Mouse (Mus musculus): ENCODE measurements around the gene Gse1.

Gse1 gene

GRCm38 (mm10) chr8:120278009-120278408, 49.8 kb downstream of the Gse1 start:
- no peak for DNase-seq

GRCm38 (mm10) chr8:120279418-120279817, 51.2 kb downstream of the Gse1 start:
- DNase-seq = no peak

- peak; percentile 61 for DNase-seq
These were observed 53.2 kb downstream of the Gse1 start for GRCm38 (mm10) chr8:120281487-120281886.

GRCm38 (mm10) chr8:120282465-120282864, 54.2 kb downstream of the Gse1 start:
- no peak for DNase-seq

GRCm38 (mm10) chr8:120284265-120284664, 56.0 kb downstream of the Gse1 start:
- DNase-seq = no peak

- DNase-seq = no peak
These were observed 56.8 kb downstream of the Gse1 start for GRCm38 (mm10) chr8:120285033-120285432.

GRCm38 (mm10) chr8:120285878-120286277, 57.6 kb downstream of the Gse1 start:
- DNase-seq = no peak

DNA sequence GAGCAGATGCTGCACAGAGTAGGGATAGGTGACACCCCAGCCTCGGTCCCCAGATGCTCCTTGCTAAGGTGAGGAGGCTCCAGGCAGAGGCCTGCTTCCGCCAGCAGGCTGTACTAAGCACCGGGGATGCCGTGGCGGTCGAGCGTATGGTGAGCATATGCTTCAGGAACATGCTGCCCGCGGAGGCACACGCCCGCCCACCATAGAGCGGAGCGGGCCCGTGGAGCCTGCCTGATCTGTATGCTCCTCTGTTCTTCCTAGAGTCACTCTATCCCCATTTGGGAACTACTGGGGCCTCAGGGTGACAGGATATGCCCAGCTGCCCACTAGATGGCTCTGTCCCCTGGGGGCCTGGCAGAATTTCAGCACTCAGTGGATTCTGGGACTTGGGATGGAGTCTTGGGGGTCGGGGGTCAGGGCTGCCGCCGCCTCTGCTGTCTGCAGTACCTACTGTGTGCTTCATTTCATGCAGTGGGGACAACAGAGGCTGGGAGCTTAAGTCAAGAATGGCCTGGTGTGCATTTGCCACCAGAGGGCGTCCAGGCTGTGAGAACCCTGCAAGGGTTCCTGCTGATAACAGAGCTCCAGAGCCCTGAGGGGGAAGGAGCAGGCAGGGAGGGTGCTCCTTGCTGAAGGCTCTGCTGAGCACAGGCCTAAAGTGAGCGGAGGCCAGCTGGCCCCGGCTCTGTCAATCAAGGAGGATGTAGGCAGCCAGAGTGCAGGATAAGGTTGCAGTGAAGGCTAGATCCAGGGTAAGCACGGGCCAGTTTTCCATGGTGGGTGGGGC, 60.1 kb downstream of the Gse1 start:
- DNase-seq = no peak

- no peak for DNase-seq
These were observed 60.9 kb downstream of the Gse1 start for GRCm38 (mm10) chr8:120289191-120289590.

DNA sequence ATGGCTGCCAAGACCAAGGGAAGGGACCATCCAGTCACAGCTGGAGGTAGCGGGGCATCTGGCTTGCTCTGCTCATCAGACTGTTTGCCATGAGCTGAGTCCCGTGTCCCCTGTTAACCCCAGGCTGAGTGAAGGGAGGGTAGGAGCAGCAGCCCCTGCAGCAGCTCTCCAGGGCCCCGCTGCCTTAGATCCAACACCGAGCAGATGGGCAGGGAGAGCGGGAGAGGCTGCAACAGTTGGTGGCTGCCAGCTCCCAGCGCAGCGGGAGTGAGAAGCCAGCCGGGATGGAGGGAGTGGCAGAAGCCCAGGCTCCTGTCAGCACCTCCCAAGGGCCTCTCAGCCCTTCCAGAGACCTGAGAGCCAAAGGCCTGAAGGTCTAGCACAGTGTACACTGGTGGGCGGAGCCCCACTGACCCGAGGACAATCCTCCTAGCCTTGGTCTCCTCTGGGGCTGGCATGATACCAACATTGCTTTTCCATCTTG, 61.5 kb downstream of the Gse1 start:
- no peak for DNase-seq

DNA sequence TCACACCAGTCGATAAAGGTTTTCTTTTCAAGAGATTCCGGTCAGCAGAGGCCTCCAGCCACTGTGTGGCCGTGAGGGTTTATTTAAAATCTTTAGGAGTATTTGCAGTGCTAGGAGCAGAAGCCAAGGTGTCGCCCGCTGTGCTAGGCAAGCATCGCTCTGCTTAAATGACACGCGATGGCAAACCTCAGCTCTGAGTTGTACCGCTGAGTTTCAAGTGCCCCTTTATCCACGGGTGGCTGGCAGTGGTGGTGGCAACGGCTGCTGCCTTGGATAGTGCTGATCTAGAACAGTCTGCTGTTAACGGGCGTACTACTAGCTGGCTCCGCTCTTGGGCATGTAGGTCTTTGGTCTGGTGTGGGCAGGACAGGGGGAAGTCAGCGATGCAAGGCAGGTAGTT, 62.4 kb downstream of the Gse1 start:
- DNase-seq = no peak

DNA sequence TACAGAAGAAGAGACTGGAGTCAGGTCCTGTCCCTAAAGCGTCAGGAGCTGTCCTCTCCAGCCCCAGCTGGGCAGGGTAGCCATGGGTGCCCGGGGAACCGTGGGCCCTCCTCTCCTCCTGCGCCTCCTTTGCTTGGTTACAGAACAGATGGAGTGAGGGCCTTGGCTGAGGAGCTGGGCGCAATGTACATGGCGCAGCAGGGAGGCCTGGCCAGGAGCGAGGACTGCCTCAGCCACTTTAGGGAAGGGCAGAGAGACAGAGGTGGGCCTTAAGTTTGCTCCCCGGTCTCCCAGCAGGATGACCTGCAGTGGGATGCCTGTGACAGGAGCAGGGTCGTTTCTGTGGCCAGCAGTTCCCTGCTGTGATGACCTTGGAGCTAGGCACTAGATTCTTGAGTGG, 63.4 kb downstream of the Gse1 start:
- DNase-seq = no peak

- peak; percentile 54 for DNase-seq
These were observed 64.3 kb downstream of the Gse1 start for GRCm38 (mm10) chr8:120292316-120293107.

DNA sequence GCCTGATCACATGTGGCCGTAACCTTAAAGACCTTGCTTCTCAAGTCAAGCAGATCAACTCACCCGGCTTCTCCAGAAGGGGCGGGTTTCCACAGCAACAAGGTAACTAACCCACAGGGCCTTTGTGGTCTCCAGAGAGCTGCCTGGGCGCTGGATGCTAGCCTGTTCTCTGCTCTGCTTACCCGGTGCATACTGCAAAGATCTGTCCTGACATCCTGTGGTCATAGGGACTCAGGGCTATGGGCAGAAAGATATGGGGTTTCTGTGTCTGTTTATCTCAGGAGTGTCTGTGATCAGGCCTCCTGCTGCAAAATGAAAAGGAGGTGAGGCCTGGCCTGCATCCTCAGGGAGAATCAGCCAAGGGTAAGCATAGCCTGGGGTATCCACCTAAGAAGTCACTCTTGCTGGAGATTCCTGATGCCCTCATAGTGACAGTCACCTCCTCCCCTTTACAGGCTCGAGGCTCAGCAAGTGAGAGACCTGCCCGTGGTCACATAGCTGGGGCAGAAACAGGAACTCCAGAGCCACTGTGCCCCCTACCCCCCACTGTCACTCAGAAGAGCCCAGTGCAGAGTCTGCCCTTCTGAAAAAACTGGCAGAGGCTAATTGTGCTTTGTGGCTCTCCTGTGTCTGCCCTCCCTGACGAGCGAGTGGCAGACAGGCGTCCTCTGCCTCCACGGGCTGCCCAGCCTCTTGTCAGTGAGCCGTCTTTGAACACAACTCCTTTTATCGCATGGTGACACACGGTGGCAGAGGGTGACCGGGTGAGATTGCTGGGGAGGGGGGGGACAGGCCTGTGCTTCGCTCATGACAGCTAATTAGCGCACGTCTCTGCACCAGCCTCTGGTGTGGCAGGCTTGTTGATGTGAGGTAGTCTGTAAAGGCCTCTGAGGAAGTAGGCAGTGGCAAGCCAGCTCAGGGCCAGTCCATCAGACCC, 65.4 kb downstream of the Gse1 start:
- DNase-seq = no peak

DNA sequence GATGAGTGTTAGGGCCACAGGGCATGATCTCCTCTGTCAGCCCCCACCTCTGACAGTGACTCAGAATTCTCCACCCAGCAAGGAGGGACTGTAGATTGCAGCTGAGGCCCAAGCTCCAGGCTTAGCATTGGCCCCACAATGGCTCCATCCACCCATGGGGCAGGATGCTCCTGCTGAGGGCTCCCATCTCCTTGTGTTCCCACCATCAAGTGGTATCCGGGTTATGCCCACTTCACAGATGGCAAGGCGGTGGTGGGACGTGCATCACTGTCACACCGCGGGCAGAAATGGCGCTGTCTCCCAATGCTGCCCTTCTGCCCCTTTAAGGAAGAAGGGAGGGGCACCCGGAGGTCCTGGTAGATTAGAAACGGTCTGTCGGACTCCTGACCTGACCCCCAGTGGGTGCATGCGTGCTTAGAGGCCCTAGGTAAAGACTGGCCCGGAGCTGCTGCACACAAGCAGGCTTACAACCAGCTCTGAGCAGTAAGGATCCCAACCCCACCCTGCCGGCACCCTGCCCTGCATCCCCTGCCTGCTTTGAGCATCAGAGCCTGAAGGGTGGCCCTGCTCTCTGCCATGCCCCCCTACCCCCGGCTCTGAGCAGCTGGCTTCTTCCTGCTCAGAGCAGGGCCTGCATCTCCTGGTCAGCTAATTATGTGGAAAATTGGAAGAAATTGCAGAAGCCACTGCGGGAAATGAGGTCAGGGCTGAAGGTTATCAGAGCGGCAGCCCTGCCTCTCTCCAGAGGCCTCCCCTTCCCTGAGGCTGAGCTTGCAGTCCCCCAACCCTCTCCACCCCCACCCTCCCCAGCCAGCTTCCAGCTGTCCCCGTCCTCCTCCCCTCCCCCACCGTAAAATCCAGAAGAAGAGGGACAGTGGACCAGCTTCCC, 67.0 kb downstream of the Gse1 start:
- no peak for DNase-seq

GRCm38 (mm10) chr8:120297000-120297399, 68.7 kb downstream of the Gse1 start:
- no peak for DNase-seq

GRCm38 (mm10) chr8:120298601-120299532, 70.6 kb downstream of the Gse1 start:
- no peak for DNase-seq

DNA sequence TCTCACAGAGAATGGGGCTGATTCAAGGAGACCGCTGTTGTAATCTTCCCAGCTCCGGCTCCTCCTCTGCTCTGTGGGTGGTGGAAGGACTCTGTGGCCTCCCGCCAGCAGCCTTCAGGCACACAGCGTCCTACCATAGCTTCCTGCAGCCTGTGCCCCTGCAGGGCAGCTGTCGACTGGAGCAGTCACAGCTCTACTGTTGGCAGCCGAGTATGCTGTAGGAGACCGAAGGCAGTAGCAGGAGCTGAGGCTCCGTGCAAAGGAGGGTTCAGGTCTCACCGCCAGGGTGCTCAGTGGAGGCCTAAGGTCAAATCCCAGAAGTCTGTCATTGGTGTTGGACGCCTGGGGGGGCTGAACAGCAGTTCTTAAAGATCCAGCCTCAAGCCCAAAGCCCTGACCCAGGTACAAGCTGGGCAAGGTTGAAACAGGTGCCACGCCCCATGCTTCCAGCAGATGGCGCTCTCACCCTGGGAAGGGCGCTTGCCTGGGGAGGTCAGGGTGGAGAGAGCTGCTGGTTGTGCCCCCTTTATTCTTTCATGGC, 72.4 kb downstream of the Gse1 start:
- peak; percentile 33 for DNase-seq

- DNase-seq = no peak
These were observed 74.9 kb downstream of the Gse1 start for GRCm38 (mm10) chr8:120302941-120303675.

- DNase-seq = no peak
These were observed 75.8 kb downstream of the Gse1 start for GRCm38 (mm10) chr8:120304097-120304496.

Measured in kidney, adult 11 months (tissue).